Mouse (Mus musculus) heart, adult 2 months (tissue): ENCODE data around the gene Topbp1.

ENCODE experiments used
- CTCF ChIP-seq: fragments of 200-600 bp; IDR thresholded peaks from 2 replicates; pipeline ENCODE4 v1.8.1; 2022; ENCODE audit warnings: antibody characterized with exemption, mild to moderate bottlenecking, moderate library complexity
- EP300 ChIP-seq: fragments of 200-500 bp; IDR thresholded peaks from 2 replicates; pipeline ENCODE4 v1.6.1; 2011; ENCODE audit warnings: low read depth, low read length, control low read depth; ENCODE audit not compliant: insufficient read depth
- POLR2A ChIP-seq: fragments of 200-500 bp; IDR thresholded peaks from 2 replicates; pipeline ENCODE4 v1.6.1; 2011; ENCODE audit warnings: mild to moderate bottlenecking, low read depth, low read length, control low read depth; ENCODE audit not compliant: insufficient read depth

- no peak for TF ChIP-seq CTCF
- no peak for TF ChIP-seq POLR2A
- no peak for TF ChIP-seq EP300
These were observed 29.3 kb upstream of the Topbp1 start for GRCm38 (mm10) chr9:103275676-103276075.
